Mouse (Mus musculus) liver, embryonic 15.5 days (tissue): ENCODE measurements at regions not wholly inside any gene's neighbourhood (a gene's known extent, or its start where the extent isn't known, plus 50 kb on each side); places are given as distances from the start of the nearest gene placed in this dataset.
"Not testable (repeated sequence)": the region's sequence is repeated elsewhere in the genome, so short reads cannot be mapped to it uniquely, and the experiment has no call there.

Experiments
- ATAC-seq: fragments of 200-750 bp; cut with Nextera tagmentation; 2 replicates; pipeline ENCODE4 v1.8.0; 2017; ENCODE audit warnings: moderate number of reproducible peaks, mild to moderate bottlenecking, moderate library complexity; ENCODE audit not compliant: insufficient read depth
- H3K27ac ChIP-seq: fragments of 300-500 bp; sonication (generic); replicated peaks from 2 replicates; pipeline ENCODE4 v1.5.1; 2015; ENCODE audit warnings: mild to moderate bottlenecking, inconsistent platforms
- H3K27me3 ChIP-seq: fragments of 300-500 bp; sonication (generic); 2 replicates; pipeline ENCODE4 v1.6.1; 2015; ENCODE audit warnings: mild to moderate bottlenecking, inconsistent platforms
- H3K36me3 ChIP-seq: fragments of 300-500 bp; sonication (generic); replicated peaks from 2 replicates; pipeline ENCODE4 v1.6.1; 2015; ENCODE audit warnings: moderate library complexity, mild to moderate bottlenecking, inconsistent platforms
- H3K4me1 ChIP-seq: fragments of 300-500 bp; sonication (generic); replicated peaks from 2 replicates; pipeline ENCODE4 v1.6.1; 2015; ENCODE audit warnings: inconsistent platforms
- H3K4me2 ChIP-seq: fragments of 300-500 bp; sonication (generic); 2 replicates; pipeline ENCODE4 v1.6.1; 2015; ENCODE audit warnings: moderate library complexity, mild to moderate bottlenecking, inconsistent platforms
- H3K4me3 ChIP-seq: fragments of 300-500 bp; sonication (generic); replicated peaks from 2 replicates; pipeline ENCODE4 v1.5.1; 2015; ENCODE audit warnings: mild to moderate bottlenecking, inconsistent platforms
- H3K9ac ChIP-seq: fragments of 300-500 bp; sonication (generic); 2 replicates; pipeline ENCODE4 v1.6.1; 2015; ENCODE audit warnings: moderate library complexity, mild to moderate bottlenecking, inconsistent platforms
- H3K9me3 ChIP-seq: fragments of 300-500 bp; sonication (generic); replicated peaks from 2 replicates; pipeline ENCODE4 v1.6.1; 2016; ENCODE audit warnings: inconsistent platforms
- WGBS: fragments of 180-500 bp; shearing (Covaris S2); methylation state at CpG from one replicate; pipeline ENCODE4 v1.1.7; 2015; ENCODE audit warnings: mixed read lengths; ENCODE audit not compliant: insufficient replicate concordance; 5-methylcytosine and 5-hydroxymethylcytosine counted together

DNA sequence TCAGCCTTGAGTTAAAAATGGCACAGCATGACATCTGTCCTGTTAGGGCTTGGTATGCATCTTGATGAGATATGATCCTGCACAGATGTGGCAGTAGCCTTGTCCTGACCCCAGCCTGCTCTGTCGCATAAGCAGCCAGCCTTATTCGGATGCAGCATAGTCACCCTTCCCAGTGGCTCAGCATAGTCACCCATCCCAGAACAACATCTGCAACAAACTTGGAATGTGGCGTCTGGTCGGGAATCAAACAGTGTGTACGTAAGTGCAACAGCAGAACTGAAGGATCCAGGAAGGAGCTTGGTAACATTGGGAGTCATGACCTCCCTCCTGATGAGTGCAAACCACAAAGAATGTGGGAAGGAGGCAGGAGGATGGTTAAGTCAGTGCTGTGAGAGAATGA lies 171.7 kb downstream of the Cdca7 start:
- no peak for ATAC-seq
- 63% methylated on average over 5 of the region's 5 CpGs for WGBS
- no peaks in the 10 kb centered on the region for H3K27me3 ChIP-seq
- no peaks in the 10 kb centered on the region for H3K9me3 ChIP-seq
- no peak overlapping the region for H3K27ac ChIP-seq
- H3K4me1 ChIP-seq = no peaks in the 10 kb centered on the region
- H3K4me3 ChIP-seq = no peak overlapping the region
- no peak overlapping the region for H3K9ac ChIP-seq
- H3K36me3 ChIP-seq = no peaks in the 10 kb centered on the region
- no peak overlapping the region for H3K4me2 ChIP-seq

DNA sequence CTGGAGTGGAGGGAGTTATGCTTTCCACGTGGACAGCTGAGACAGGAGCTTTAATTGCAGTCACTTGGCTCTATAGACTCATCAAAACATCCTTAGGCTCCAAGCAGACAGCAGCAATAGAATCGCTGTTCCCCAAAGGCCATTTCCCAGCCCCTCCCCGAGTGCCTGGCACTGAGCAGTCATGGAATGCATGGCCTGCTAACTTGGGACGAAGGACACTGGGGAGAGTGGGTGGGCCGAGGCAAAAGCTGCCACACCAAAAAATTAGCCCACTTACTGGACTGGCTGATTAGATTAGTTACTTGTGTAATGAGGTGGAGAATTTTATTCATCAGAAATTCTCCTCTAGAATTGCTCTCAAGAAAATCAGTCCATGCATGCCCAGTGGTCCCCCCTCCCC lies 172.3 kb downstream of the Cdca7 start:
- no peaks in the 10 kb centered on the region for H3K36me3 ChIP-seq
- no peak overlapping the region for H3K4me3 ChIP-seq
- no peak overlapping the region for H3K4me2 ChIP-seq
- no peak overlapping the region for H3K27ac ChIP-seq
- no peak for ATAC-seq
- 43% methylated on average over 5 of the region's 5 CpGs for WGBS
- no peaks in the 10 kb centered on the region for H3K4me1 ChIP-seq
- H3K9me3 ChIP-seq = no peaks in the 10 kb centered on the region
- H3K27me3 ChIP-seq = no peaks in the 10 kb centered on the region
- no peak overlapping the region for H3K9ac ChIP-seq

DNA sequence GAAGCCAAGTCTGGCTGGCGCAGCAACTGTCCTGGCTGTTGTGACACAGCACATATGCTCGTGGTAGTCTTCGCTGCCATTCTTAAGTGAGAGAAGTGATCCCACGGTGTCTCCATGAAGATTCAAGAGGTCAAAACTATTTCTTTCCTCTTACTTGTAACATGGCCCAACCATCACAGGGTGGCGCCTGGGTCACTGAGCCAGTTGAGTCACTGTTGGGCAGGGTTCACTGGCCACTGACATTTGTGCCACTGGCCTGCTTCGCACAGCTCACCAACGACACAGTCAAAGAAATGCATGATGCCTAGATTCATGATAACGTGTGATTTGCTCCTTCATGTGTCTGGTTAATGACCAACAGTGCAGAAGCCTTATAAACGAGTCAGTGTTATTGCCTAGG lies 179.9 kb downstream of the Cdca7 start:
- H3K4me2 ChIP-seq = no peak overlapping the region
- H3K9me3 ChIP-seq = no peaks in the 10 kb centered on the region
- no peaks in the 10 kb centered on the region for H3K27me3 ChIP-seq
- H3K36me3 ChIP-seq = no peaks in the 10 kb centered on the region
- H3K9ac ChIP-seq = no peak overlapping the region
- H3K4me3 ChIP-seq = no peak overlapping the region
- ATAC-seq = no peak
- no peak overlapping the region for H3K27ac ChIP-seq
- H3K4me1 ChIP-seq = no peaks in the 10 kb centered on the region
- 66% methylated on average over 9 of the region's 9 CpGs for WGBS

DNA sequence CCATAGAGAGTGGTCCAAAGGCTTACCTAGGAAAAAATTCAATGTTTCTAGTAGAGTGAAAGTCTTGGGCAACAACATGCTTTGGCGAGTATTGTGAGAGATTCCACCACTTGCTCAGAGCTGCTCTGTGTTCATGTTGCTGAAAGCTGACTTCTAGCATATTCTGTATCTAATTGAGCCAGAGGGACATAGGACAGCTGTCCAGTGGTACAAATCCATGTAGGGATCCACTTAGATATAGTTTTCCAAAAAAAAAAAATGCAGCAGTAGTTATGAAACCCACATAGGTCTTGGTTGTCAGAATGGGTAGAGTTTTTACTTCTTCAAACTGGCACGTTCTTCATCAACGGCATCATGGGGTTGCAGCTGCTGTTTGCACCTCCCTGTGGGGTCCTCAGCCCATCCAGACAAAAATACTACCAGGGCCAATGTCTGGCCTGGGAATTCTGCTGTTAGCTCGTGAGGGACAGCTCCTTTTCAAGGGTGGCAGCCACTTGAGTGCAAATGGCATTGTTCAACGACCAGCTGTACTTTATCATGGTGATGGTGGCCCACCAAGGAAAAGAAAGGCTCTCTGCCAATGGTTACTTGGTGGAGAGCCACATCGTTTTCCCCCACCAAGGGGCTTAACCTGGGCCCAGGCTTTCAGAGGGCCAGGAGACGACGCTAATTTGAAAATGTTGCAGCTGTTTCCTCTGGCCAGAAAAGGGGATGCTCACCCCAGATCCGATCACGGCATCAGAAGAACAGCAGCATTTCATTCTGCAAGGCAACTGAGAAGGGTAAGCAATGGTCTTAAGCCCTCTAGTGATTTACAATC lies 181.4 kb downstream of the Cdca7 start:
- Histone ChIP-seq H3K9me3 (no peaks in the 10 kb centered on the region), H3K27ac (no peak overlapping the region)
- 53% methylated on average over 10 of the region's 10 CpGs for WGBS

DNA sequence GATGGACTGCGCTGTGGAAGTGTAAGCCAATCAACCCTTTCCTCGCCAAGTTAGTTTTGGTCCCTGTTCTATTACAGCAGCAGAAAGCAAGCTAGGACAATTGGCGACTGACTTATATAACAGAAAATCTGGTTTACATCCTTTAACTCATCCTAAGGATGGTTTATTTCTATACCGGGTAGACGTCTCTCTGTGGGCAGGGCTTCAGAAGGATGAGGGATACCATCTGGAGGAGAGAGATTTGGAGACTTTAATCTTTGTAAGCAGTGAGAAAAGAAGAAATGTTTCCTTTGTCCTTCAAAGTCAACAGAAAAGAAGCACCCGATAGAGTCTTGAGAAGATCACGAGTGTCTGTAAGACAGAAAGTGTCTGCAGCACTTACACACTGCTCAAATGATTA lies 186.4 kb downstream of the Cdca7 start:
- ATAC-seq = no peak

More for the DNA sequence above, 181.4 kb downstream of the Cdca7 start:
- no peak overlapping the region for H3K9ac ChIP-seq
- H3K27me3 ChIP-seq = no peaks in the 10 kb centered on the region
- H3K4me2 ChIP-seq = no peak overlapping the region
- no peaks in the 10 kb centered on the region for H3K36me3 ChIP-seq
- no peak overlapping the region for H3K4me3 ChIP-seq
- H3K4me1 ChIP-seq = no peaks in the 10 kb centered on the region
- no peak for ATAC-seq

DNA sequence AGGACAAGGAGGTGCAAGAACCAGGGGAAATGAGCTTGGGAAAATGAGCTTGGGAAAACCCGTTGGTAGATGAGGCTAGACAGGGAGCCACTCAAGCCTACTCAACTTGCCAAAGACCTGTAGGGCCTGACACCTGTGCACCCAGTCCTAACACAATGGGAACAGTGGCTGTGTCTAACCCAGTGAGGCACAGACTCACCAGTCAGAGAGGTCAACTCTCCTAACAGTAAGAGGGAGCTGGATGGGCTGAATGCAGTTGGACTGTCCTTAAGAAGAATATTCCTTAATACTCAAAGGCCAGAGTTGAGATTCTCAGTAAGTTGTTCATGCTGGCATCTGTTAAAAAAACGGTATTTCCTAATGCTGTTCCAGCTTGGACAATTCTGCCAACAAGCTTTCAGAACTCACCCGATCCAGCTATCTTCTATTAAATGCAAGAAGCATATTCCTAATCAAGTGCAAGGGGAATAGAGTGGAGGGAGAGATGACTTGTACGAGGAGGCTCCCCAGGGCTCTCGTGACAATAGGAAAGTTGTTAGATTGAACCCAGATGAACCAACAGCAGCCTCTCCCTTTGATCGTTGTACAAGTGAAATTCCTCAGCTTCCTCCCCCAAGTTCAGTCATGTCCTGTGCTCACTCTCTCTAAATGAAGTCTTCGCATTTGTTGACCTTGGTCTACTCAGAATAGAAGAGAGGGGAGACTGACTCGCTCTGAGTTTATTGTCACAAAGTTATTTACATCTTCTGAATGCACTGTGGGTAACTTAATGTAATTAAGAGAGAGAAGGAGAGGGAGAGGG lies 187.2 kb downstream of the Cdca7 start:
- Histone ChIP-seq H3K4me3 (no peak overlapping the region), H3K9ac (no peak overlapping the region), H3K27me3 (no peaks in the 10 kb centered on the region), H3K4me1 (no peaks in the 10 kb centered on the region), H3K36me3 (no peaks in the 10 kb centered on the region), H3K9me3 (no peaks in the 10 kb centered on the region), H3K27ac (no peak overlapping the region), H3K4me2 (no peak overlapping the region)
- WGBS = 56% methylated on average over 8 of the region's 8 CpGs
- ATAC-seq = no peak

More for the DNA sequence above, 186.4 kb downstream of the Cdca7 start:
- Histone ChIP-seq H3K4me2 (no peak overlapping the region), H3K9me3 (no peaks in the 10 kb centered on the region), H3K9ac (no peak overlapping the region), H3K36me3 (no peaks in the 10 kb centered on the region), H3K27ac (no peak overlapping the region), H3K4me1 (no peaks in the 10 kb centered on the region), H3K4me3 (no peak overlapping the region), H3K27me3 (no peaks in the 10 kb centered on the region)
- WGBS = 66% methylated on average over 7 of the region's 7 CpGs

DNA sequence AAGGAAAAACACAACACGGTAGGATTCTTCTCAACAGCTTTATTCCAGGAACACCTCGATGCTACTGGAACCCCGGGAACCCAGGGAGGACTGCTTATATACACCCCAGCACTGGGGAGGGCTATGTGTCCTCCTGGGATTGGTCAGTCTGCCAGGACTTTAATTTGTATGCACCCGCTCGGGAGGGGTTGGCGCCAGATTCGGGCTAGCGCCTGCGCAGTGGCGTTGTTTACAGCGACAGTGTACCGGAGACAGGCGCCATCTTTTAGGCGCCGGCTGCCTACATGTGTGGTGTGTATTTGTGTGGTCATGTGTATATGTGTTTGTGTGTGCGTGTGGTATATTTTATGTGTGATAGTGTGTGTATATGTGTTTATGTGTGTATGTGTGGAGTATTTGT lies 191.4 kb downstream of the Cdca7 start:
- not testable (repeated sequence) for H3K27ac ChIP-seq, H3K4me3 ChIP-seq, ATAC-seq, H3K27me3 ChIP-seq, H3K4me2 ChIP-seq, H3K36me3 ChIP-seq, H3K9ac ChIP-seq, H3K9me3 ChIP-seq, H3K4me1 ChIP-seq
- WGBS = 83% methylated on average over 16 of the region's 16 CpGs

DNA sequence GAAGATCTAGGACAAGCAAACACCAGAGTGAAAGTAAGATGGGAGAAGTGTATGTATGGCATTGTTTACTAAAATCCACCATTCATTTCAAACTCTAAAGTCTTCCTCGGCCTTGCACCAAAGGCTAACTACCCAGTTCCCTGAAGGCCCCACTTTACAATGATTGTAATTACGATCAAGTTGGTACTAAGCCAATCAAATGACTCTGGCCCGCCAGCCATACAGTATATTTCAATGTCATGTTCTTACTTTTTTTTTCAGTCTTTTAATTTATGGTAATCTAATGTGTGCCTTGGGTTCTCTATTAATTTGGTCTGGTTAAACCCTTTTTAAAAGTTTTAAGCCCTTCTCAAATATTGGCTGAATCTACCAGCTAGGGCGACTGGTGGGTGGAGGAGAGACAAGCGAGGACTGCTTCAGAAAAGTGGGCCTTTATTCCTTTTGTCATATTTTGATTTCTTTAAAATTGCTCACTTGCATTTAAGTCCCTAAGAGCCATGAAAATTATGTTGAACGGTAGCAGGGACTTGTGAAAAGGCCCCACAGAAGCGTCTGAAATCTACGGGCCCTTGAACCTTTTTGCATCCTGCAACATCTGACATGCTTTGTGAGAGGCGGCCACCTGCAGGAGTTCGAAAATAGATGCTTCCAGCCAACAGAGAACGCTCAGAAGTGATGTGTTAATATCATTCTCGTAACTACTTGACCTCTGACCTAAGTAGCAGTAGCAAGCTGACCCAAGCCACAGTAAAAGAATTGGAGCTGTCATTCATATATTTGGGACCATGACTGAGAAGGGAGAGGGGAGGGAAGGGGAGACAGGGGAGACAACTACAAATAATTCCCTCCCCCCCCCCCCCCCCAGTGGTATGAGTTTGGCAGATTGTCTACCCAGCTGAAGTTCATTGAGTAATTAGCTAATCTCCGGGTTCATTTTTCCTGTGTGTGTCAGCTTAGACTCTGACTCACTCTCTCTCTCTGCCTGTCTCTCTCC lies 197.2 kb downstream of the Cdca7 start:
- 55% methylated on average over 13 of the region's 13 CpGs for WGBS
- Histone ChIP-seq H3K27ac (no peak overlapping the region), H3K4me2 (no peak overlapping the region), H3K9ac (no peak overlapping the region), H3K4me1 (no peaks in the 10 kb centered on the region), H3K4me3 (no peak overlapping the region), H3K36me3 (no peaks in the 10 kb centered on the region), H3K27me3 (no peaks in the 10 kb centered on the region), H3K9me3 (no peaks in the 10 kb centered on the region)
- no peak for ATAC-seq

DNA sequence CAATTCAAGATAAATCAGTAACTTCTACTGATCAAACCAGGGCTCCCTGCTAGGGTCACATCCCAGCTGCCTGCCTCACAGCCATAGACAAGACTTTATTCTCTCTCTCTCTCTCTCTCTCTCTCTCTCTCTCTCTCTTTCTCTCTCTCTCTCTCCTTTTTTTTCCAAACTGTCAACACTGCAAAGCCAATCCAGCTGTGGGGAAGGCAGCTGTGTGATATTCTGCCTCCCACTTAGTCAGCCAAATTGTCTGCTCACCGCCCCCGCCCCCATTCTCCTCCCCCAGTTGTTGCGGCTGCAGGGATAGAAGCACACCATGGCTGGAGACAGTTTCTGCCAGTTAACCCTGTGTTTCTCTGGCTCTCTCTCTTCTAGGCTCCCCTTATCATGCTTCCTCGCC lies 198.3 kb downstream of the Cdca7 start:
- ATAC-seq = no peak

DNA sequence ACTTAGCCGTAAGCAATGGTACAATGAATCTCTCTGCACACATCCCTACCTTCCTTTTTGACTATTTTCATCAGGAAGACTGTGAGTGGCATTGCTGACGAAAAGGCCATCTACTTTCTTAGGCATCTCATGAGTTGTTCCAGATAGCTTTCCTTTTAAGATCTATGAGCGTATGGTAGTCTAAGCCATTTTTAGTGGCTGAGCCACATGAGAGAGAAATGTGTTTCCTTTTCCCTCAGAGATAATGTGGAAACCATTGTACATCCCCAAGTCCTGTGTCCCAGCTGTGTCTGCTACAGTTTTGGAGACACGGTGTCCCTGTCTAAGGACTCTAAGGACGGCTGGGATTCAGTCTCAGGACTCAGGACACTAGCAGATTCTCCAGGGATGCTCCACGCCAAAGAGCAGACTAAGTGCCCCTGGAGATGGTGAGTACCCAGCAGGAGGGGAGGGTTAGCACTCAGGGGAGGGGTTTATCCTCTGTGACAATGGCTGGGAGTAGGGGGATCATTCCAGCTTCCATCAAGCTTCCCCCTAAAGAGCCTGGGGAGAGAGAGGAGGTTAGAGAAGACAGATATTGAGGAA lies 199.0 kb downstream of the Cdca7 start:
- H3K4me3 ChIP-seq = no peak overlapping the region
- H3K9me3 ChIP-seq = no peaks in the 10 kb centered on the region
- 47% methylated on average over 6 of the region's 6 CpGs for WGBS
- H3K27ac ChIP-seq = no peak overlapping the region
- no peaks in the 10 kb centered on the region for H3K36me3 ChIP-seq
- H3K27me3 ChIP-seq = no peaks in the 10 kb centered on the region
- no peak overlapping the region for H3K4me2 ChIP-seq
- ATAC-seq = no peak
- H3K4me1 ChIP-seq = no peaks in the 10 kb centered on the region
- H3K9ac ChIP-seq = no peak overlapping the region

More for the DNA sequence above, 198.3 kb downstream of the Cdca7 start:
- no peak overlapping the region for H3K4me2 ChIP-seq
- H3K27ac ChIP-seq = no peak overlapping the region
- no peaks in the 10 kb centered on the region for H3K4me1 ChIP-seq
- WGBS = 13% methylated on average over 4 of the region's 4 CpGs
- no peaks in the 10 kb centered on the region for H3K9me3 ChIP-seq
- H3K36me3 ChIP-seq = no peaks in the 10 kb centered on the region
- no peak overlapping the region for H3K4me3 ChIP-seq
- H3K27me3 ChIP-seq = no peaks in the 10 kb centered on the region
- H3K9ac ChIP-seq = no peak overlapping the region
